Mouse (Mus musculus): ENCODE measurements around the gene Axdnd1. TPM values are rescaled to one million over a fixed set of nuclear protein-coding genes. Genes with fewer than 3 reads are reported as not detected.

Gene Axdnd1
- polyA plus RNA-seq (2021) = 0.19 TPM

DNA sequence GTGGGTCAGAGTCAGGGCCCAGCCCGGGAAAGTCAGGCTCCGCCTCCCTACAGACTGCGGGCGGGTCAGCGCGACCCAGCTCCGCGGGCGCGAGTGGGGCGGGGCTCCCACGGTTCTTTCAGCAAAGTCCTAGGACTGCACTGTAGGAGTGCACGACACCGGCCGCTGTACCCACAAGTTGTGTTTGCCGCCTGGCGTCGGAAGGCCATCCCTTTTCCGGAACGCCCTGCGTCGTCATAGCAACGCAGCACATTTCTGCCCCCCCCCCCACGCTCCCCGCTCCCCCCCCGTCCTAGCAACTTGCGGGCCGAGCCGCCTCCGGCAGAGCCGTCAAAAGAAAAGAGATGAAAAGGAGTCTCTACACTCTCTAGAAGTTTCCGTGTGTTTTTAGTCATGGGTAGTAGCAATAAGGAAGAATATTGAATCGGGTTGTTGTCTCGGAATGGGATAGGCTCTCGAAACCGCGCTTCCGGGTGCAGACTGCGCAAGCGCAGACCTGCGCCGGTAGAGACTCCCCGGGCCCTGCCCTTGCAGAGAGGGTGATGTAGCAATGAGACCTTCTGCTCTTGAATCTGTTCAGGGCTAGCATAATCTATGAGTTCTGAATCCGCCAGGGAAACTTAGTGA is at the start of gene Axdnd1:
Axdnd1 (minus strand) TSS at position 489 of the 627 bp plus-strand sequence.
- CTCF ChIA-PET = interaction anchor here (1.0 to 1.2 kb wide), 2 partner anchors 117 to 120 kb away, joined by 3 to 4 read pairs; no protein-coding TSS in a partner anchor
- ATAC-seq (peak; percentile 74), DNase-seq (ENCODE audit: low read depth, low spot score) (no peak)
- in situ Hi-C loops (cut with MboI; ENCODE audit: low pct_unique_long_range_greater_than_20kb) = loop anchor here (5.0 kb wide), 1 partner anchor 122 kb away; no protein-coding TSS in a partner anchor
- POLR2A ChIA-PET = no interaction called here
- TF ChIP-seq CTCF (IDR thresholded peaks at IDR 0.05) = no peak
- H3K27me3 ChIP-seq = no peaks in the 10 kb centered on the region

DNA sequence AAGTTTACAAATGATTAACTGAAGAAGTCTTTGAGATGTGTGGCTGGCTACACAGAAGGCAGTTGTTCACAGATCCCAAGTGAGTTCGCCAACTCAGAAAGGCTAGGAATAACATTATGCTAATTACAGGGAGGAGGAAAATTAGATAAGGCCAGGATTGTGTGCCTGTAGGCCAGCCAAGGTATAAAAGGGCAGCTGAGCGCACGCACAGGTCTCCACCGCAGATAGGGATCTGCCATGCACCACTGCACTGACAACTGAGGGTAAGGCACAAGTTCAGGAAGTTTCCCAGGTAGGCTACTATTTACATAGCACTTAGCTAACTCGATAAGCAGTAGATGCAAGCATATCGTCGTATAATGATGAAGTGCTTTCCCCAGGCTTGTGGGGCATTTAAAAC is 49.6 kb upstream of the Axdnd1 start:
- in situ Hi-C loops (cut with MboI; ENCODE audit: low pct_unique_long_range_greater_than_20kb) = no loop called here
- ATAC-seq = no peak

GRCm38 (mm10) chr1:156468576-156468975 is 47.6 kb upstream of the Axdnd1 start:
- no peak for DNase-seq (ENCODE audit: low read depth, low spot score)
- H3K27me3 ChIP-seq = no peaks in the 10 kb centered on the region
- in situ Hi-C loops (cut with MboI; ENCODE audit: low pct_unique_long_range_greater_than_20kb) = no loop called here
- ChIA-PET POLR2A (interaction anchor here (0.6 kb wide), 1 partner anchor 18 kb away, joined by 5 read pairs; no protein-coding TSS in a partner anchor), CTCF (interaction anchor here (1.2 kb wide), 1 partner anchor 14 kb away, joined by 3 read pairs; no protein-coding TSS in a partner anchor)
- TF ChIP-seq CTCF (IDR thresholded peaks at IDR 0.05) = no peak
- ATAC-seq = no peak

More for the DNA sequence above, 49.6 kb upstream of the Axdnd1 start:
- no peak for DNase-seq (ENCODE audit: low read depth, low spot score)
- POLR2A ChIA-PET = no interaction called here
- CTCF ChIA-PET = interaction anchor here (1.5 kb wide), 1 partner anchor 24 kb away, joined by 3 read pairs; no protein-coding TSS in a partner anchor
- TF ChIP-seq CTCF (IDR thresholded peaks at IDR 0.05) = no peak
- H3K27me3 ChIP-seq = no peaks in the 10 kb centered on the region

GRCm38 (mm10) chr1:156467655-156468255 is 46.8 kb upstream of the Axdnd1 start:
- ChIA-PET POLR2A (interaction anchor here (0.6 kb wide), 1 partner anchor 21 kb away, joined by 5 read pairs; no protein-coding TSS in a partner anchor), CTCF (interaction anchor here (1.2 kb wide), 1 partner anchor 13 kb away, joined by 3 read pairs; no protein-coding TSS in a partner anchor)
- H3K27me3 ChIP-seq = no peaks in the 10 kb centered on the region
- in situ Hi-C loops (cut with MboI; ENCODE audit: low pct_unique_long_range_greater_than_20kb) = no loop called here
- no peak for DNase-seq (ENCODE audit: low read depth, low spot score)
- TF ChIP-seq CTCF (IDR thresholded peaks at IDR 0.05) = no peak
- no peak for ATAC-seq

DNA sequence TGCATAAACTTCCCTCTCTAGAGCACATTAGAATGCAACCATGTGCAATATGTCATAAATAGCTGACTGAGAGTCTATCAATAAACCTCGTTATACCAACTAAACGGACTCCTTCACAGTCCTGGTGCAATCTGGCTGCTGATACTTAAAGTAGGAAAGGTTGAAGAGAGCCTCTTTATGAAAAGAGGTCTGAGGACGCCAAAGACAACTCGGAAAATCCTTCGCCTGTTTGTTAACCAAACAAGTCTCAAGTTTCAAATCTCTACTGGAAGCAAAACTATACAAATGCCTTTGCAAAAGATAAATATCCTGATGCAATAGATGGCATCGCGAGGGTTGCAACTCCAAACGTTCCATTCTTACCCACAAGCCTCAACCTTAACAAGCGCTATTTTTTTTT is 44.0 kb upstream of the Axdnd1 start:
- ATAC-seq (no peak), DNase-seq (ENCODE audit: low read depth, low spot score) (no peak)
- in situ Hi-C loops (cut with MboI; ENCODE audit: low pct_unique_long_range_greater_than_20kb) = no loop called here
- no peak for TF ChIP-seq CTCF (IDR thresholded peaks at IDR 0.05)
- ChIA-PET CTCF (no interaction called here), POLR2A (no interaction called here)
- no peaks in the 10 kb centered on the region for H3K27me3 ChIP-seq

GRCm38 (mm10) chr1:156463981-156464853 is 43.3 kb upstream of the Axdnd1 start:
- POLR2A ChIA-PET = no interaction called here
- CTCF ChIA-PET = no interaction called here
- DNase-seq (ENCODE audit: low read depth, low spot score) (no peak), ATAC-seq (no peak)
- no peaks in the 10 kb centered on the region for H3K27me3 ChIP-seq
- TF ChIP-seq CTCF (IDR thresholded peaks at IDR 0.05) = no peak
- in situ Hi-C loops (cut with MboI; ENCODE audit: low pct_unique_long_range_greater_than_20kb) = no loop called here

GRCm38 (mm10) chr1:156462273-156462991 is 41.5 kb upstream of the Axdnd1 start:
- POLR2A ChIA-PET = no interaction called here
- no peaks in the 10 kb centered on the region for H3K27me3 ChIP-seq
- in situ Hi-C loops (cut with MboI; ENCODE audit: low pct_unique_long_range_greater_than_20kb) = no loop called here
- CTCF ChIA-PET = no interaction called here
- DNase-seq (ENCODE audit: low read depth, low spot score) = no peak
- no peak for TF ChIP-seq CTCF (IDR thresholded peaks at IDR 0.05)
- ATAC-seq = no peak

- no peak for DNase-seq (ENCODE audit: low read depth, low spot score)
- no peak for ATAC-seq
- TF ChIP-seq CTCF (IDR thresholded peaks at IDR 0.05) = no peak
- ChIA-PET POLR2A (no interaction called here), CTCF (no interaction called here)
- H3K27me3 ChIP-seq = no peaks in the 10 kb centered on the region
- in situ Hi-C loops (cut with MboI; ENCODE audit: low pct_unique_long_range_greater_than_20kb) = no loop called here
These were observed 40.1 kb upstream of the Axdnd1 start for GRCm38 (mm10) chr1:156461036-156461435.

- no peaks in the 10 kb centered on the region for H3K27me3 ChIP-seq
- no peak for TF ChIP-seq CTCF (IDR thresholded peaks at IDR 0.05)
- DNase-seq (ENCODE audit: low read depth, low spot score) (no peak), ATAC-seq (no peak)
- ChIA-PET CTCF (interaction anchor here (2.4 kb wide), 1 partner anchor 10 kb away, joined by 6 read pairs; no protein-coding TSS in a partner anchor), POLR2A (no interaction called here)
- in situ Hi-C loops (cut with MboI; ENCODE audit: low pct_unique_long_range_greater_than_20kb) = no loop called here
These were observed 39.3 kb upstream of the Axdnd1 start for GRCm38 (mm10) chr1:156460216-156460615.

GRCm38 (mm10) chr1:156459690-156460089 is 38.7 kb upstream of the Axdnd1 start:
- in situ Hi-C loops (cut with MboI; ENCODE audit: low pct_unique_long_range_greater_than_20kb) = no loop called here
- CTCF ChIA-PET = interaction anchor here (1.0 to 2.4 kb wide), 3 partner anchors 10 to 15 kb away, joined by 3 to 6 read pairs (median 3); partner anchors contain the start of gene Soat1
- POLR2A ChIA-PET = no interaction called here
- DNase-seq (ENCODE audit: low read depth, low spot score) = no peak
- no peak for TF ChIP-seq CTCF (IDR thresholded peaks at IDR 0.05)
- ATAC-seq = no peak
- H3K27me3 ChIP-seq = no peaks in the 10 kb centered on the region

All from Patski (cell line).